Mouse (Mus musculus): Measurements from ENCODE around the gene Osbpl2.

Gene Osbpl2

DNA sequence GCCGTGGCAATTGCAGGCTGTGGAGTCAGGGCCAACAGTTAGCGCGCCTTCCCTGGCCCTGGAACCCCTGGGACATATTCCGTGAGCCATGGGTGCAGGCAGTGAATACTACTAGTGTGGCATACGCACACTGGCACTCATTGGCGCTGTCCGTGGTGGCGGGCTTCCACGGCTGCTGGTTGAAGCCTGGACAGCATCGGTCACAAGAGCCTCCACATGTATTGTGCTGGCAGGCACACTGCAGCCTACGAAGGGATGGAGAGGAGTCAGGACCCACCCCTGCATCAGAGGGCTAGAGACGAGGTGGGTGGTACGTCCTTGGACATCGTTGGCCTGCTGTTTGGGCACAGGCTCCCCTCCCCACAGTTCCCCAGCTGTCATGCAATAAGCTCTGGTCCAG, 83.2 kb downstream of the Osbpl2 start:
- DNase-seq (ENCODE audit: low read depth), result no peak

DNA sequence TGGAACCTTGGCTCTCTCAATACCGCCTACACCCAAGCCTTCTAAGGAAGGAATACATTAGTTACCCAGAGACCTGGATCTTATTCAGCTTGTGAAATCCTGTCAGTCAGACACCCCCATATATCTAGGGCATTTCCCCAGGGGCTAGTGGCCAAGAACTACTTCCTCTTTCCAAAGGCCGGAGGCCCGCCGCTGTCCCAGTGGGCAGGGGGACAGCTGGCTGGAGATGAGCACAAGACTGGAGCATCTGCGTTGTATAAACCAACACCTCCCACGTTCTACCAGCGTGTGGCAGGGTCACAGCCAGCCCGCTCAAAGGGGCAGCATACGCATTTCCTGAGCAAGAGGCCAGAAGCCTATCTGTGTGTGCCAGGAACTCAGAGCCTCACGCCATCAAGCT, 83.7 kb downstream of the Osbpl2 start:
- no peak for DNase-seq (ENCODE audit: low read depth)

DNA sequence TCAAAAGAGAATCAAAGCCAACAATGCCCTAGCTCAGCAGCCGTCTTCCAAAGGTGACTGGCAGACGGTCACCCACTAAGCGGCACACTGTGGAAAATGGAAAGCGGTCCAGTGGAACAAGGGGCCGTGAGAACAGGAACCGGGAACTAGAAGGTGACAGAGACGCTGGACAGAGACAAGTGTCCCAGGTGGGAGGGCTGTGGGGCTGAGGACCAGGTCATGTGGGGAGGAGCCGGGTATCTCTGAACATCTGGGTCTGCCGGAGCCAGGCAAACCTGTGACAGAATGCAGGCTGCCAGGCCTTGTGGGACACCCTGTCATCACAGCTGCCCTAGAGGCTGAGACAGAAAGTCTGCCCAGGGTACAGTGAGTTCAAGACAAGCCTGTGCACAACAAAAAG, 85.4 kb downstream of the Osbpl2 start:
- DNase-seq (ENCODE audit: low read depth), result no peak

DNA sequence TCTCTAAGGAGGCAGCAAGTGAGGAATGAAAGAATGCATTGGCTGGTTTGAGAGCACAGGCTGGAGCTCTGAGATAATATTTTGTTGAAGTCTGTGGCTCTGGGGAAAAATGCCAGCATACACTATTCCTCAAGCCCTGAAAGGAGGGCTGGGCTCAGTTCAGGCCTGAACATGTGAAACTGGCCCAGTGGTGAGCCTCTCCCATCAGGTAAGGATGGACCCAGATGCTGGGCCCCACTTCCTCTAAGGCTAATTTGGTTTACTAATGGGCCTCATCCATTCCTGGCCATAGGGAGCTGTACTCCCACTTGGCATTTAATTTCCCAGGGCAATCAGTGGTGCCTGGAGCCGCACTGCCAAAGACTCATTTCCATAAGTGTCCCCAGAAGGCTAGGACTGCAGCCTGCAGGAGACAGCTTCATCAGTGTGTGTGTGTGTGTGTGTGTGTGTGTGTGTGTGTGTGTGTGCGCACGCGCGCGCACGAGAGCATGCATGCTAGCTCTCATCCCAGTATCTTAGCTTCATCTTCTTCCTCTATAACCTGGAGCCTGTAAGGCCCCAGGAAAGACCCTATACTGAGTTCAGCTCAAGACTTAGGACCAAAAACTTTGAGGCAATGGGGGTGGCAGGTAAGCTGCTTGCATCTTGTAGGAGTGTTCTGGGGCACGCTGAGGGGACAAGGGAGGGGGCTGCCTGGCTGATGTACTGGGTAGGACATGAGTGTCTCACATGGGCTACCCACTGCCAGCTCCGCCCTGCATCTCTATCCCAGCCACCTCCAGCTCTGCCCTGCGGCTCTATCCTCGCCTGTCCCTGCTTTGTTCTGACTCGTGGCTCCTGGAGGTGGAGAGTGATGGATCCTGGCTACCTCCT, 86.2 kb downstream of the Osbpl2 start:
- DNase-seq (ENCODE audit: low read depth), result no peak

DNA sequence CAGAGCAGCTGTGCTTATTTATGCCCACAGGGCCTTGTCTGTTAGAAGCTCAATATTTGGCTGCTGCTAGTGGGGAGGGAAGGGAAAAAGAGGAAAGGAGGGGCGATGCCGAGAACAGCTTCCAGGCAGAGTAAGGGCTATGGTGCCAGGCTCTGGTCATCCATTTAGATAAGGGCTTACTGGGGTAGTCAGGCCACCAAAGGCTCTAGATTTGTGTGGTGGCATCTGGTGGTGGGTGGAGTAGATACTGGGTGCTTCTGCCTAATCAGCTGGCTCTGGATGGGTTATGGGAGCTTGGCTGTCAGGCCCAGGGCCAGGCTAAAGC, 86.8 kb downstream of the Osbpl2 start:
- DNase-seq (ENCODE audit: low read depth), result no peak

DNA sequence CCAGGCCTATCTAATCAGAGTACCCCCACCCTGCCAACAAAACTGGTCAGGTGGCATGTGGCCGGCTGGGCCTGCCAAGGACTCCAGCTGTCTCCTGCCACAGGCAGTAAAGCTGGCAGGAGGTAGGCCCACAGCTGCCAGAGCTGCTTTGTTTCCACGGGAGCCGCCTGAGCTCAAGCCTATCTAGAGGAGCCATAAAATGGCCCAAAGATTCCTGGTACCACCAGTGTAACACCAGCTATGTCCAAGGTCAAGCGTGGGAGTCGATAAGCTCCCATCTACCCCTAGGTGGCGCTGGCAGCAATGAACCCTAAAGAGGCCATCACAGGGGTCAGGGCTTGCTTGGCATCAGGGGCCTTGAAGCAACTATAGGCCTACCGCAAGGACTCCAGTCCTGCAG, 88.7 kb downstream of the Osbpl2 start:
- no peak for DNase-seq (ENCODE audit: low read depth)

DNA sequence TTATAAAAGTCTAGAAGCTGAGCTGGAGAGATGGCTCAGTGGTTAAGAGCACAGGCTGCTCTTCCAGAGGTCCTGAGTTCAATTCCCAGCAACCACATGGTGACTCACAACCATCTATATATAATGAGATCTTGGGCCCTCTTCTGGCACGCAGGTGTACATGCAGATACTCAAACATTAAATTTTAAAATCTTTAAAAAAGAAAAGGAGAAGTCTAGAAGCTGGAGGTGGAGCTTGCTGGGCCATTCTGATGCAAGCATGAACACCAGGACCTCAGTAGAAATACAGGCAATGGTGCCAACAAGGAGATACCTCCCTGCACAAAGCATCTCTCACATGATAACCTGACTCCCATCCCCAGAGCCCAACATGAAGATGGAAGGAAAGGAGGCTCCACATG, 89.9 kb downstream of the Osbpl2 start:
- DNase-seq (ENCODE audit: low read depth), result no peak

DNA sequence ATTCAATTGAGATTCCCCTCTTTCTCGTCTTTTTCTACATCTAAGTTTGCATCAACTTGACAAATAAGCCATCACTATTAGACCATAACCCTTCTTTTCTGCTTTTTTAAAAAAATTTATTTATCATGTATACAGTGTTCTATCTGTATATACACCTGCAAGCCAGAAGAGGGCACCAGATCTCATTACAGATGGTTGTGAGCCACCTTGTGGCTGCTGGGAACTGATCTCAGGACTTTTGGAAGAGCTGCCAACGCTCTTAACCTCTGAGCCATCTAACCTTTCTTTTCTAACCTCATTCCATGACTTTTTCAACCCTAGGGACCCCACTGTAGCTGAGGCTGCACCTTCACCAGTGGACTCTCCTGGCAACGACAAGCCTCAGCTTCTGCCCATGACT, 93.1 kb downstream of the Osbpl2 start:
- DNase-seq (ENCODE audit: low read depth), result no peak
